Mouse (Mus musculus) mouse embryonic stem cell (cell line): ENCODE results near the gene Bet1l.

Experiments used
- in situ Hi-C, 2 experiments: fragments of 300-500 bp; cut with MboI; formaldehyde crosslinking; loops; 1 replicate in 1 of 2; 3 replicates in 1 of 2; pipeline ENCODE4 v1.14.3; 2019 to 2020; ENCODE audit warnings: low sequenced_read_pairs in 2 of 2, low pct_unique_long_range_greater_than_20kb in 1 of 2, mixed read lengths in 1 of 2; ENCODE audit not compliant: unreplicated experiment in 1 of 2

Bet1l gene

GRCm38 (mm10) chr7:140840750-140841735 is 16.3 kb downstream of the Bet1l start:
- in situ Hi-C loops: loop anchor here (5.0 to 10.0 kb wide), 3 partner anchors 61 to 334 kb away; partner anchors contain the start of genes Rnh1 (in 2 of the 2) and Cox8b (in 1 of the 2)

- in situ Hi-C loops: no loop called here
Observed at GRCm38 (mm10) chr7:140839556-140839955, 17.8 kb downstream of the Bet1l start.

GRCm38 (mm10) chr7:140836243-140837115 is 20.9 kb downstream of the Bet1l start:
- in situ Hi-C loops: no loop called here

- in situ Hi-C loops: no loop called here
Observed at GRCm38 (mm10) chr7:140835758-140836087, 21.7 kb downstream of the Bet1l start.

GRCm38 (mm10) chr7:140834968-140835757 is 22.2 kb downstream of the Bet1l start, which contains the start of gene Urah:
TSS of gene Urah (plus strand) at chr7:140835018.
- in situ Hi-C loops: no loop called here

- in situ Hi-C loops: no loop called here
Observed at GRCm38 (mm10) chr7:140833341-140833740, 24.0 kb downstream of the Bet1l start.

GRCm38 (mm10) chr7:140831447-140831846 is 25.9 kb downstream of the Bet1l start:
- in situ Hi-C loops: no loop called here

GRCm38 (mm10) chr7:140828171-140828881 is 29.1 kb downstream of the Bet1l start:
- in situ Hi-C loops: no loop called here

- in situ Hi-C loops: no loop called here
Observed at GRCm38 (mm10) chr7:140822731-140823130, 34.6 kb downstream of the Bet1l start.

GRCm38 (mm10) chr7:140821653-140822329 is 35.6 kb downstream of the Bet1l start, which contains the start of gene Zfp941:
TSS of gene Zfp941 (minus strand) at chr7:140822178.
- in situ Hi-C loops: no loop called here

GRCm38 (mm10) chr7:140821305-140821652 is 36.1 kb downstream of the Bet1l start:
- in situ Hi-C loops: no loop called here

GRCm38 (mm10) chr7:140820173-140820572 is 37.2 kb downstream of the Bet1l start:
- in situ Hi-C loops: no loop called here

- in situ Hi-C loops: no loop called here
Observed at GRCm38 (mm10) chr7:140812850-140813249, 44.5 kb downstream of the Bet1l start.

- in situ Hi-C loops: no loop called here
Observed at GRCm38 (mm10) chr7:140811714-140812113, 45.7 kb downstream of the Bet1l start.

- in situ Hi-C loops: no loop called here
Observed at GRCm38 (mm10) chr7:140810496-140810895, 46.9 kb downstream of the Bet1l start.

- in situ Hi-C loops: no loop called here
Observed at GRCm38 (mm10) chr7:140805704-140806103, 51.7 kb downstream of the Bet1l start.
